Mouse (Mus musculus): ENCODE measurements around the gene Psme2b. TPM values are rescaled to one million over a fixed set of nuclear protein-coding genes. Genes with fewer than 3 reads are reported as not detected.
"Not testable (repeated sequence)": the region's sequence is repeated elsewhere in the genome, so short reads cannot be mapped to it uniquely, and the experiment has no call there.

The Psme2b gene
- 1.8 and 2.3 TPM in 2 replicates for polyA plus RNA-seq (2014; fragmentation: Nextera tagmentation; extraction: Ambion mirVana)

DNA sequence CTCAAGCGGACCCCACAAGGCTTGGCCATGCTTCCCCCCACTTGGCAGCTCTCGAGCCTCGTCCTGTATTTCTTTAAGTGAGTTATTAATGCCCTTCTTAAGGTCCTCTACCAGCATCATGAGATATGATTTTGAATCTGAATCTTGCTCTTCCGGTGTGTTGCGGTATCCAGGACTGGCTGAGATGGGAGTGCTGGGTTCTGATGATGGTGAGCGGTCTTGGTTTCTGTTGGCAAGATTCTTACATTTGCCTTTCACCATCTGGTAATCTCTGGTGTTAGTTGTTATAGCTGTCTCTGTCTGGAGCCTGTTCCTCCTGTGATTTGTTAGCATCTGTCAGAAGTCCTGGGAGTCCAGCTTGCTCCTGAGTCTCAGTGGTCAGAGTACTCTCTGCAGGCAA lies at the start of gene Psme2b:
TSS of gene Psme2b (minus strand) at position 101 of the 400 bp plus-strand sequence.
- H3K36me3 ChIP-seq (ENCODE audit: control insufficient read depth, insufficient read depth, low read length); H3K9ac ChIP-seq (ENCODE audit: low read depth, low read length); H3K4me3 ChIP-seq (ENCODE audit: low read depth, low read length); H3K9me3 ChIP-seq (ENCODE audit: control insufficient read depth, low read length); DNase-seq (ENCODE audit: low spot score); ATAC-seq (ENCODE audit: low FRiP score); H3K27ac ChIP-seq (ENCODE audit: low read depth, low read length); H3K4me2 ChIP-seq (replicated peaks; ENCODE audit: low read depth, low read length); H3K4me1 ChIP-seq (replicated peaks; ENCODE audit: control insufficient read depth, insufficient read depth, low read length); H3K27me3 ChIP-seq (ENCODE audit: control insufficient read depth, insufficient read depth, low read length): not testable (repeated sequence)
- 92% methylated on average over 6 of the region's 6 CpGs for WGBS

DNA sequence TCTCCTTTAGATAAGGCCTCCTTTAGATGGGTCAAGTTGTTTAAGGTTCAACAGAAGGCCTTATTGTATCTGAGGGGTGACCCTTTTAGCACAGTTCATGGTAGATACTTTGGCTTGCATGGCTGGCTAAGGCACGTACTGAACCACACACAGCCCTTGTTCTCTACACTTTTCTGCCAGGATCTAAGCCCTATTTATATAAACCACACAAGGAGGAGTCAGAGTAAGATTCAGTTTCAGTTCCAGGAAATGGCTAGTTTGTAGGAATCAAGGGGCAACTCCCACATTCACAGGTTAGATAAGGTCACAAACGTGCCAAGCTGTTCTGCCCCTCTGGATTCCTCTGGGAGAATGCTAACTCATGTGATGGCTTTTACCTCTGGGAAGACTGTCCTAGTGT lies 48.0 kb upstream of the Psme2b start, which contains the start of gene Tgtp1:
TSS of gene Tgtp1 (minus strand) at position 155 of the 400 bp plus-strand sequence.
- not testable (repeated sequence) for ATAC-seq (ENCODE audit: low FRiP score); DNase-seq (ENCODE audit: low spot score); H3K36me3 ChIP-seq (ENCODE audit: control insufficient read depth, insufficient read depth, low read length); H3K9ac ChIP-seq (ENCODE audit: low read depth, low read length); H3K27ac ChIP-seq (ENCODE audit: low read depth, low read length); H3K4me3 ChIP-seq (ENCODE audit: low read depth, low read length); H3K4me1 ChIP-seq (replicated peaks; ENCODE audit: control insufficient read depth, insufficient read depth, low read length); H3K4me2 ChIP-seq (replicated peaks; ENCODE audit: low read depth, low read length); H3K27me3 ChIP-seq (ENCODE audit: control insufficient read depth, insufficient read depth, low read length); H3K9me3 ChIP-seq (ENCODE audit: control insufficient read depth, low read length)
- WGBS, result 51% methylated on average over 2 of the region's 2 CpGs

DNA sequence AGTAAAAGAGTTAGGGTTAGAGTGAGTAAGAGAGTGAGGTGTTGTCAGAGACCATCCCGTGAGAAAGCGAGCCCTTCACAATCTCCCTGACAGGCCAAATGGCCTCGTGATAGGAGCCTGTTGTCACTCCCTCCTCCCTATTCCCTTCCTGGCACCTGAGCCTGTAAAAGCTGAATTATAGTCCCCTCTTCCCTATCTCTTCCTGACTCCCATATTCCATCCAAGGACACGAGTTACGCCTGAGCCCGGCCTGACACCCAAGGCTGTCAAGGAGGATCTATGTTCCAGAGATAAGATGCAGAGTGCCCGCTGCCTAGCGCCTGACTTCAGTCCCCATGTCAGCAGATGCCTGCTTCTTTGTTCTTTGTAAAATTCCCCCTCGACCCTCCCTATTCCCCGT lies 47.3 kb upstream of the Psme2b start:
- WGBS, result 61% methylated on average over 10 of the region's 10 CpGs
- H3K4me3 ChIP-seq (ENCODE audit: low read depth, low read length); H3K4me2 ChIP-seq (replicated peaks; ENCODE audit: low read depth, low read length); H3K36me3 ChIP-seq (ENCODE audit: control insufficient read depth, insufficient read depth, low read length); ATAC-seq (ENCODE audit: low FRiP score); H3K27ac ChIP-seq (ENCODE audit: low read depth, low read length); H3K9ac ChIP-seq (ENCODE audit: low read depth, low read length); H3K9me3 ChIP-seq (ENCODE audit: control insufficient read depth, low read length); DNase-seq (ENCODE audit: low spot score); H3K4me1 ChIP-seq (replicated peaks; ENCODE audit: control insufficient read depth, insufficient read depth, low read length); H3K27me3 ChIP-seq (ENCODE audit: control insufficient read depth, insufficient read depth, low read length): not testable (repeated sequence)

DNA sequence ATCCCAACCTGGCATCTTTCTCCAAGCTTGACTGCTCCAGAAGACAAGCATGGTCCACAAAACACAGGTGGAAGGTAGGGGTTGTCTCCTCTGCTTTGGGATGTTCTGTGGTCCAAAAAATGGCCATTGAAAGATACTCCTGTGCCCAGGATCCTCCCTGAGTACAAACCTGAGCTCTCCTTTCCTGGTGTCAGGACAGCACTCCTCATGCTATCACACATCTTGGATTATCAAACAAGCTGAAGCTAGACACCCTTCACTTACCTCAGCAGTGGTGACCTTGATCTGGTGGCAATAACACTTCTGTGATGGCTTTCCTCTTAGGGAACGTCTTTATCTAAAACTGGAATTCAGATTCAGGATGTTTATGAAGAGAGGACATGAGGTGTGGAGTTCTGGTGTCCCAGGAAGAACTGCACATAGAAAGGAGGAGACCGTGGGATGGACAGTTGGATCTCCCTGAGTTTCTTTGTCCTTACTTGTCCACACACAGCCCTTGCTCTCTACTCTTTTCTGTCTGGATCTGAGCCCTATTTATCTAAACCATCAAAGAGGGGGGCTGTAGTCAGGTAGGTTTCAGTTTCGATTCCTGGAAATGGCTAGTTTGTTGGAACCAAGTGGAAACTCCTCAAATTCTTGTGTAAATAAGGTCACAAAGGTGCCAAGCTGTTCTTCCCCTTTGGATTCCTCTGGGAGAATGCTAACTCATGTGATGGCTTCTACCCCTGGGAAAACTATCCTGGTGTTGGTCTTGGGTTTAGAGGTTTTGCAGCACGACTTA lies 45.9 kb upstream of the Psme2b start, which contains the start of gene Gm12185:
TSS of gene Gm12185 (minus strand) at position 487 of the 781 bp plus-strand sequence.
- not testable (repeated sequence) for H3K27me3 ChIP-seq (ENCODE audit: control insufficient read depth, insufficient read depth, low read length); H3K27ac ChIP-seq (ENCODE audit: low read depth, low read length); DNase-seq (ENCODE audit: low spot score); H3K4me1 ChIP-seq (replicated peaks; ENCODE audit: control insufficient read depth, insufficient read depth, low read length); H3K9ac ChIP-seq (ENCODE audit: low read depth, low read length); H3K9me3 ChIP-seq (ENCODE audit: control insufficient read depth, low read length); H3K4me3 ChIP-seq (ENCODE audit: low read depth, low read length); ATAC-seq (ENCODE audit: low FRiP score); H3K4me2 ChIP-seq (replicated peaks; ENCODE audit: low read depth, low read length); H3K36me3 ChIP-seq (ENCODE audit: control insufficient read depth, insufficient read depth, low read length)
- 72% methylated on average over 4 of the region's 4 CpGs for WGBS

DNA sequence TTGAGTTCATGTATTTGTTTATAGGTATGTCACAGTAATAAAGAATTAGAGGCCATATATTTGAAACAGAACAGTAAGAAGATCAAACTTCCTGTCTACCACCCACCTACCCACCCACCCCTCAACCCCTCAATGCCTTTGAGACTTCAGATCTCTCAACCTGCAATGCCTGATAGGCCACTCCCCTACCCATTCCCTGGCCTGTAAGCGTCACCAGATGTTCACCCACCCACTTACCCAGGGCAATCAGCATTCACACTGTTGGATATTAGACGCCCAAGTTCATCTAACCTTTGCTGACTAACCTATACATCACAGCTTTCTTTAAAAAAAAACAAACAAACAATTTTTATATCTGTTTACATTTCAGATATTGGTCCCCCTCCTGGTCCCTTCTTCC lies 44.0 kb upstream of the Psme2b start:
- not testable (repeated sequence) for H3K4me3 ChIP-seq (ENCODE audit: low read depth, low read length); H3K36me3 ChIP-seq (ENCODE audit: control insufficient read depth, insufficient read depth, low read length); H3K4me2 ChIP-seq (replicated peaks; ENCODE audit: low read depth, low read length); ATAC-seq (ENCODE audit: low FRiP score); DNase-seq (ENCODE audit: low spot score); H3K27ac ChIP-seq (ENCODE audit: low read depth, low read length); H3K9ac ChIP-seq (ENCODE audit: low read depth, low read length); H3K27me3 ChIP-seq (ENCODE audit: control insufficient read depth, insufficient read depth, low read length); H3K4me1 ChIP-seq (replicated peaks; ENCODE audit: control insufficient read depth, insufficient read depth, low read length); H3K9me3 ChIP-seq (ENCODE audit: control insufficient read depth, low read length)
- WGBS, result 82% methylated on average over 1 of the region's 2 CpGs

DNA sequence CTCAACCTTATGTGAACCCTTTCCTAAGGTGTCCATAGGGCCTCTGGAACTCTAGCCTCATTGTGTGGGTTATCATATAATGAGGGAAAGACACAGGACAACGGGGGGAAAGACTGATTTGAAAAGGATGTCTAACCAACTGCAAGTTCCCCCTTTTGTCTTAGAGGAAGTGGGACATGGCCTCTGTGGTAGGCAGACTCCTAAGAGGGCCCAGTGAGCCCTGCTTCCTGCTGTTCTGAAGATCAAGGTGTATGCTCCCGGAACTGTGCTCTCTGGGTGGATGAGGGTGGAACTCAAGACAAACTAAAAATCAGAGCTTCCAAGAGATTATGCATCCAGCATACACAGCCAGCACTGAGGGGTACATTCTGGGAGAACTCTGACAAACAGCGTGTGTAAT lies 42.2 kb upstream of the Psme2b start:
- H3K36me3 ChIP-seq (ENCODE audit: control insufficient read depth, insufficient read depth, low read length); H3K4me3 ChIP-seq (ENCODE audit: low read depth, low read length); H3K9me3 ChIP-seq (ENCODE audit: control insufficient read depth, low read length); H3K4me2 ChIP-seq (replicated peaks; ENCODE audit: low read depth, low read length); DNase-seq (ENCODE audit: low spot score); ATAC-seq (ENCODE audit: low FRiP score); H3K4me1 ChIP-seq (replicated peaks; ENCODE audit: control insufficient read depth, insufficient read depth, low read length); H3K27me3 ChIP-seq (ENCODE audit: control insufficient read depth, insufficient read depth, low read length); H3K27ac ChIP-seq (ENCODE audit: low read depth, low read length); H3K9ac ChIP-seq (ENCODE audit: low read depth, low read length): not testable (repeated sequence)
- 88% methylated on average over 2 of the region's 3 CpGs for WGBS

DNA sequence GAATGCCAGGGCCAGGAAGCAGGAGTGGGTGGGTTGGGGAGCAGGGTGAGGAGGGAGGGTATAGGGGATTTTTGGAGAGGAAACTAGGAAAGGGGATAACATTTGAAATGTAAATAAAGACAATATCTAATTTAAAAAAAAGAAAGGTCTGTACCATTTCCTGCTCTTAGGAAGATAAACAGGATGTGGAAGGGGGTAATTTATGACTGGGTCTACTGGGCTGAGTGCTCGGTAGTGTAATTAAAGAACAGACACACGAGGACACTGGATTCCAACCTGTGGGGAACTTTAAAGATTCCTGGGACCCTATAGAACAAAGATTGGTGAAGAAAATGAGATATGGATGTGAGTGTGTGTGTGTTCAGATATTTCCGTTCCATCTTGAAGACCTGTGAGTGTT lies 36.9 kb upstream of the Psme2b start:
- ATAC-seq (ENCODE audit: low FRiP score); DNase-seq (ENCODE audit: low spot score); H3K4me3 ChIP-seq (ENCODE audit: low read depth, low read length); H3K36me3 ChIP-seq (ENCODE audit: control insufficient read depth, insufficient read depth, low read length); H3K4me1 ChIP-seq (replicated peaks; ENCODE audit: control insufficient read depth, insufficient read depth, low read length); H3K9me3 ChIP-seq (ENCODE audit: control insufficient read depth, low read length); H3K9ac ChIP-seq (ENCODE audit: low read depth, low read length); H3K4me2 ChIP-seq (replicated peaks; ENCODE audit: low read depth, low read length); H3K27ac ChIP-seq (ENCODE audit: low read depth, low read length); H3K27me3 ChIP-seq (ENCODE audit: control insufficient read depth, insufficient read depth, low read length): not testable (repeated sequence)
- no CpG with 5 or more reads among the region's 3 CpGs for WGBS

DNA sequence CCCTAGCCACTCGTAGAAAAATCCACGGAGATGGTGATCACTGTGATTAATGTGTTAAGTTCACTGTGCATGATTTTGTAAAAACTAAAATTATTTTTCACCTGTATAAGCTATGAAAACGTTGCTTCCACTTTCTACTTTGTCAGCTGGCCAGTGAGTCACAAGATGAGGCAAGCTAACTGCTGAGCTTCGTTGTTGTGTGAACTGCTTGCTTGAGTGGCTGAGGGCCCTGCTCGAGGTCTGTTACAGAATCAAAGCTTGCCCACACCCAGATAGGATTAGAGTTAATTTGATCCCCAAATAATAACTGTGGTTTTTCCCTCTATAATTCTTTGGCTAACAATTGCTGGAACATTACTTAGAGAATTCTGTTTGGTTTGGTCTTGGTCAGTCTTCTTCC lies 34.1 kb upstream of the Psme2b start:
- not testable (repeated sequence) for DNase-seq (ENCODE audit: low spot score); H3K27ac ChIP-seq (ENCODE audit: low read depth, low read length); H3K4me2 ChIP-seq (replicated peaks; ENCODE audit: low read depth, low read length); H3K36me3 ChIP-seq (ENCODE audit: control insufficient read depth, insufficient read depth, low read length); H3K4me3 ChIP-seq (ENCODE audit: low read depth, low read length); H3K9ac ChIP-seq (ENCODE audit: low read depth, low read length); H3K9me3 ChIP-seq (ENCODE audit: control insufficient read depth, low read length); ATAC-seq (ENCODE audit: low FRiP score); H3K4me1 ChIP-seq (replicated peaks; ENCODE audit: control insufficient read depth, insufficient read depth, low read length); H3K27me3 ChIP-seq (ENCODE audit: control insufficient read depth, insufficient read depth, low read length)
- no CpG with 5 or more reads among the region's 5 CpGs for WGBS

DNA sequence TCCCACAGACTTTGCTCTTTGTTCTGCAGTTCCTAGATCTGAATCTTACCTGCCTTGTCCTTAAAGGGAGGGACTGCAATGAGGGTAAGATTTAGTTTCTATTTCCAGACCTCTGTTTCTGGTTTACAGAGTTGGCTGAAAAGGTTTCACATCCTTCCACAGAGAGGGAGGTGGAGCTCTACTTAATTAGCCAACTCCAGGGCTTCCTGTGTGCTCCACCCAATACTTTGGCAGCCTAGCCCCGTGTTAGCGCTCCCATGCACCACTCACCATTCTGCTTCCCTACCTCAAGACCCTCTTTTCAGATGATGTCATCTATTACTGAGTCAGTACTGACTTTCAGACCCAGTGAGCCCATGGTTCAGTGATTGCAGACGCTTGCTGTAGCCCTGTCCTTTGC lies 33.3 kb upstream of the Psme2b start, which contains the start of gene 9930111J21Rik1:
TSS of gene 9930111J21Rik1 (minus strand) at position 148 of the 400 bp plus-strand sequence.
- no CpG with 5 or more reads among the region's 3 CpGs for WGBS
- H3K4me1 ChIP-seq (replicated peaks; ENCODE audit: control insufficient read depth, insufficient read depth, low read length); H3K9me3 ChIP-seq (ENCODE audit: control insufficient read depth, low read length); H3K9ac ChIP-seq (ENCODE audit: low read depth, low read length); H3K36me3 ChIP-seq (ENCODE audit: control insufficient read depth, insufficient read depth, low read length); H3K4me3 ChIP-seq (ENCODE audit: low read depth, low read length); DNase-seq (ENCODE audit: low spot score); H3K27me3 ChIP-seq (ENCODE audit: control insufficient read depth, insufficient read depth, low read length); H3K4me2 ChIP-seq (replicated peaks; ENCODE audit: low read depth, low read length); ATAC-seq (ENCODE audit: low FRiP score); H3K27ac ChIP-seq (ENCODE audit: low read depth, low read length): not testable (repeated sequence)

Data from hindbrain, embryonic 11.5 days (tissue).